Mouse (Mus musculus) CH12.LX (cell line): ENCODE results near the gene Zic5.

Experiments
- CTCF ChIP-seq, 2 experiments: IDR thresholded peaks in 1 of 2; conservative IDR thresholded peaks in 1 of 2; 2 replicates each; pipeline ENCODE4 v1.5.1; 2011 to 2012; ENCODE audit warnings: low read depth in 2 of 2, low read length in 2 of 2, improper control_type of control experiment in 1 of 2, inconsistent platforms in 1 of 2, mild to moderate bottlenecking in 1 of 2, moderate library complexity in 1 of 2
- EP300 ChIP-seq: IDR thresholded peaks from 2 replicates; pipeline ENCODE4 v1.6.1; 2011; ENCODE audit warnings: low read length, improper control_type of control experiment

DNA sequence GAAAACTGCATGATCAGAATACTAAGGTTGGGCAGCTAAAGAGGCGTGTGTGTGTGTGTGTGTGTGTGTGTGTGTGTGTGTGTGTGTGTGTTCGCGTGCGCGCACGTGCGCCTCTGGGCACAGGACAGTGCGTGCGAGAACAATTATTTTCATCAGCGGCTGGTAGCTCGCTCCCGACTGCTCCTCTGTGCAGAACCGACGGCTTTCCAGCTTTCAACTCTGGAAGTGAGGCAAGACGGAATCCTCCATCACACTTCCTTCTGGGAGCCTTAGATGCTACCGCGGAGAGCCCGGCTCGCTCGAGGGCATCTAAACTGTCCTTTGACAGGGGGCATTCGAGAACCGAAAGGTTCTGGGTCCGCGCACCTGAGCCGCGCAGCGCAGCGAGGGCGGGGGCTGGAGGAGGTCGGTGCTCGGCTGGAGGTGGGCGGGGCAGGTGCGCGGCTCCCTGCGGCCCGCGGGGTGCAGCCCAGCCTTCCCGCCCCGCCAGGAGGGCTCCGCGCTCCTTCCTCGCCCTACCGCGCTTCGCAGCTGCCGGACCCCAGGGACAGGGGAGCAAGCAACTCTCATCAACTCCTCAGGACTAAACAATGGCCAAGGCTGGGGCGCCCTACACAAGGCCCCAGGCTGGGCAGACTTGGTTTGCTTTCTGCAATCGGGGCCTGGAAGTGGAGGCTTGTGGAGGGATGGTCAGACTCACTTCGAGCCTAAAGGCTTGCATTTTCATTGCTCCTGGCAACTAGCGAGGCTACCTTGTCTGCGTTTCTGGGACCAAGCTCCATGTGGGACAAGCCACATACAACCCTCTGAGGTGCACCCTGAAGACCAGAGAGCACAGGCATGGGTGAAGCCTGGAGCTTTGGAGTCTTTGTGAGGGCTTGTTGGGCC lies 25.2 kb upstream of the Zic5 start, which contains the start of gene Gm10837:
- TF ChIP-seq CTCF (conservative IDR thresholded peaks at IDR 0.05 in 1 of 2, IDR thresholded peaks at IDR 0.05 in 1 of 2; ENCODE audit: low read depth in 2 of 2, low read length in 2 of 2) = no peak
- no peak for TF ChIP-seq EP300
